Mouse (Mus musculus): Measurements from ENCODE around the gene Abhd16b. TPM values are rescaled to one million over a fixed set of nuclear protein-coding genes. Genes with fewer than 3 reads are reported as not detected.

Abhd16b gene
- polyA plus RNA-seq, 1 experiment from 2014 or later, result 0.12 TPM

DNA sequence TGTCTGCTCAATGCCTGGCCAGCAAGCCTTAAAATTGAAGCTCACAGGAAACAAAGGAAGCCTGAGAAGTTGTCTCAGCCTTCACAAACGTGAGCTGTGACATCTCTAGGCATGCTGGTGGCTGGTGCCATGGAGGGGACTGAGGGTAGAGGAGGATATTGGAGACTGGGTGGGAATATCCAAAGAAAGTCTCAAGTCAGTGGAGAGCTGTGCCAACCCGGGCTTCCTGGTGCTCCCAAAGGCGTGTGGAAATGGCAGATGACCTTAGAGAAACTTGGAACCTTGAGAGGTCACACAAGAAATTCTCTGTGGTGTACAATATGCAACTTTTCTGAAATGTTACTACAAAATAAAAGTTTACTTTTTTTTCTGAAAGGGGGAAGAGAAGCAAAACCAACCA, 27.6 kb upstream of the Abhd16b start:
- 55% methylated on average over 3 of the region's 3 CpGs for WGBS
- H3K9me3 ChIP-seq, result no peaks in the 10 kb centered on the region
- no peaks in the 10 kb centered on the region for H3K27me3 ChIP-seq (replicated peaks)
- no peaks in the 10 kb centered on the region for H3K36me3 ChIP-seq (replicated peaks)
- H3K4me1 ChIP-seq, result peaks cover 3% of the 10 kb centered on the region; the same call in 1 of the 2 replicates
- no peak overlapping the region for H3K4me2 ChIP-seq
- H3K9ac ChIP-seq, result no peak overlapping the region
- no peak overlapping the region for H3K4me3 ChIP-seq
- ATAC-seq (replicated peaks), result no peak
- no peak overlapping the region for H3K27ac ChIP-seq

DNA sequence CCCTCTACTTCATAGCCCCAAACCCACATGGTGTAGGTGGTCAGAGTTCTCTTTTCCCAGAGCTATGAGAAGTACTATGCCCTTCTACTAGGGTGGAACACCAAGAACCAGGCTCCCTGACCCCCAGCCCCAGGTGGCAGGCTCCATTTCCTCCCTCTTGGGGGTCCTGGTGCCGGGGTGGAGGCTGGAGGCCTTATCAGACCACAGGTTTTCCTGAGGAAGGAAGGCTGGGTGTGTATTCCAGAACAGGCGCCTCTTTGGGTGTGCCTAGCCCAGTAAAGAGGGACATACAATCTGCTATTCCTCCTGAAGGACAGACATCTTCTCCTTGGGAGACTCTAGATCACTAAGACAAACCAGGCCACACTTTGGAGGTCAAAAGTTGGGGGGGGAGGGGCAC, 22.7 kb upstream of the Abhd16b start:
- H3K4me3 ChIP-seq, result no peak overlapping the region
- H3K27me3 ChIP-seq (replicated peaks), result no peaks in the 10 kb centered on the region
- no peak overlapping the region for H3K9ac ChIP-seq
- WGBS, result 87% methylated on average over 2 of the region's 2 CpGs
- no peak overlapping the region for H3K27ac ChIP-seq
- no peak for ATAC-seq (replicated peaks)
- no peaks in the 10 kb centered on the region for H3K36me3 ChIP-seq (replicated peaks)
- H3K4me2 ChIP-seq, result no peak overlapping the region
- no peaks in the 10 kb centered on the region for H3K4me1 ChIP-seq
- H3K9me3 ChIP-seq, result no peaks in the 10 kb centered on the region

DNA sequence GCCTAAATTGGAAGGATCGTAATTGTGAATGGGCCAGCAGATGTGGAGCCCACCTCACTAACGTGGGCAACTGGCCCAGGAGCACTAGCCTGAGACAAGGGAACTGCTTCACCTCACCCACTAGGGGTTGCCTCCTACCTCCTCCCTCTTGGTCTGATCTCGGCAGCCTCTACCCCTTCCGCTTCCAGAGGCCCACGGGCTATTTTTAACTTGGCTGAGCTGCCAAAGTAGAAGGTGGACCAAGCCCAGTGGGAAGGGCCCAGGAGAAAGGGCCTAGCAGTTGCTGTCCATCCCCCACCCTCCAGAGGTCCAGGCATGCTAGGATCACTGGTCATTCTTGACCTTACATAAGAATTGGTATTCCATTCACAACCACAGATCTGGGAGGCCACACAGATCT, 21.8 kb upstream of the Abhd16b start:
- H3K4me3 ChIP-seq, result no peak overlapping the region
- H3K4me2 ChIP-seq, result no peak overlapping the region
- ATAC-seq (replicated peaks), result no peak
- H3K27me3 ChIP-seq (replicated peaks), result no peaks in the 10 kb centered on the region
- no peak overlapping the region for H3K9ac ChIP-seq
- H3K36me3 ChIP-seq (replicated peaks), result no peaks in the 10 kb centered on the region
- H3K4me1 ChIP-seq, result no peaks in the 10 kb centered on the region
- no peak overlapping the region for H3K27ac ChIP-seq
- 66% methylated on average over 5 of the region's 5 CpGs for WGBS
- H3K9me3 ChIP-seq, result no peaks in the 10 kb centered on the region

DNA sequence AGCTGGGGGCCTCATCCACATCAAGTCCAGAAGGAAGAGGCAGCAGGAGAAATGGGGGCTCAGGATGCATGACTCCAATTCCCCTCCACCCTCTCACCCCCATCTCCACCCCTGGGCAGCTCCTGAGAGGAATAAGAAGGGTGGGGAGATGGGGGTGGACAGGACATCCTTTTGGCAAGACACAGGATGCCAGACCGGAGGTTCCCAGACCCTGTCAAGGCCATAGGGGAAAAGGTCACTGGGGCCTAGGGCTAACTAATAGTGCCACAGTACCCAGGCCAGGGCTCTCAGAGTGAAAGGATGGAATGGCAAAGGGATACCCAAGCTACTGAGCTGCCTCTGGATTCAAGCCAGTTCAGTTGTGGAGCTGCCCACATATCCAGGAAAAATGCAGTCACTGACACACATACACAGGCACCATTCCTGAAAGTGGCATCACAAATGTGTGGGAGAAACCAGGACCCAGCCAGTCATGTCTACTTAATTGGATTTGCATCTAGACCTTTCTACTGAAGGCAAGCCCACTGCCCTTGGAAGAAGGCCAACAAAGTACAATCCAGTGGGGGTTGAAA, 20.7 kb upstream of the Abhd16b start:
- H3K27ac ChIP-seq, result no peak overlapping the region
- no peaks in the 10 kb centered on the region for H3K36me3 ChIP-seq (replicated peaks)
- H3K4me2 ChIP-seq, result no peak overlapping the region
- no peak overlapping the region for H3K9ac ChIP-seq
- no peaks in the 10 kb centered on the region for H3K9me3 ChIP-seq
- H3K4me1 ChIP-seq, result no peaks in the 10 kb centered on the region
- no peak overlapping the region for H3K4me3 ChIP-seq
- WGBS, result 81% methylated on average over 1 of the region's 1 CpGs
- no peak for ATAC-seq (replicated peaks)
- H3K27me3 ChIP-seq (replicated peaks), result no peaks in the 10 kb centered on the region

DNA sequence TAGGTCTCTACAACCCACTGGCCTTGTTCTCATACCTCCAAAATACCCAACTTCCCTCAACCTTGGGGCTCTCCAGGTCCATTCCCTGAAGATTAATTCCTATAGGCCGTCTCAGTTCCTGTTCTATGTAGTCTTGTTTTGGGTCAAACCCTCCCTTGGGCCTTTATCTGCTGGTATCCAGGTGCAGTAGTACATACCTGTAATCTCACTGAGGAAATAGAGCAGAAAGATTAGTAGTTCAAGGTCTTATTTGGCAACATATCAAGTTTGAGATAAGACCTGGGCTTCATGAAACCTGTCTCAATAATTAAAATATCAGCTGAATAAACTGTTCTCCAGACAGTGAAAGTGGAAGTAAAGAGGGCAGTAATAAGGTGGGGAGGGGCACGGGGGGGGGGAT, 9.9 kb upstream of the Abhd16b start:
- H3K27me3 ChIP-seq (replicated peaks), result no peaks in the 10 kb centered on the region
- H3K4me2 ChIP-seq, result no peak overlapping the region
- no peaks in the 10 kb centered on the region for H3K36me3 ChIP-seq (replicated peaks)
- no peak overlapping the region for H3K4me3 ChIP-seq
- ATAC-seq (replicated peaks), result no peak
- no peak overlapping the region for H3K27ac ChIP-seq
- H3K9ac ChIP-seq, result no peak overlapping the region
- H3K9me3 ChIP-seq, result no peaks in the 10 kb centered on the region
- WGBS, result 56% methylated on average over 2 of the region's 2 CpGs
- H3K4me1 ChIP-seq, result no peaks in the 10 kb centered on the region

DNA sequence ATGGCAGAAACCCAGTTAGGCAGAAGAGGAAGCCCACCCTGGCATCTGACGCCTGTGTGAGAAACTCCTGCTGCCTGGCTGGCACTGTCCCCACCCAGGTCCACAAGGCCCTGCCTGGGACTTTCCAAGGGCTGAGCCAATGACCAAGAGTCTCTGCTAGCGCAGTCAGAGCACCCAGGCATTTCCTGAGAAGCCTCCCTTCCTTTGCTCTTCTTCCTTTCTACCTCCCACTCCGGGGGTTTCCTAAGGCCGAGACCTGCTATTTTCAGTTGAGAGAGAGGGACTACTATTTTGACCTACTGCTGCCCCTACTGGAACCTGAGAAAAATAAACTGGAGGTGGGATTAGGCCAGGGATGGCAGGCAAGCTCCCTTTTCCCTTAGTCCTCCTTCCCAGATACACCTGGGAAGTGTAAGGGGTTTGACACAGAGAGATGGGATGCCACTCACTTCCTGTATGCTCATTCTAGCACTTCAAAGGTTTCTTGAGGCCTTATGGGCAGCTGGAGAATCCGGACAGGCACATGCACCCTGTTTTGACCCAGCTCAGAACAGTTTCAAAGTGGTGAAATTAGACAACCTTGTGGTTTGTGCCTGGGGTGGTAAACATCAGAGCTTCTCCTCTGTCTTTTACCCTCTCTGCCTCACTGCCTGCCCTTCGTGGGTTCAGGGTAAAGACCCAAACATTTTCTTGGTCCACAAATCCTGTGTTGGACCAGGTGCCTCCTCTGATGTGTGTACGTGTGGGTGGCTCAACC, 9.3 kb upstream of the Abhd16b start:
- no peaks in the 10 kb centered on the region for H3K27me3 ChIP-seq (replicated peaks)
- no peak overlapping the region for H3K4me3 ChIP-seq
- 30% methylated on average over 7 of the region's 7 CpGs for WGBS
- no peak overlapping the region for H3K9ac ChIP-seq
- no peaks in the 10 kb centered on the region for H3K36me3 ChIP-seq (replicated peaks)
- H3K27ac ChIP-seq, result no peak overlapping the region
- ATAC-seq (replicated peaks), result no peak
- H3K4me1 ChIP-seq, result no peaks in the 10 kb centered on the region
- no peak overlapping the region for H3K4me2 ChIP-seq
- no peaks in the 10 kb centered on the region for H3K9me3 ChIP-seq

DNA sequence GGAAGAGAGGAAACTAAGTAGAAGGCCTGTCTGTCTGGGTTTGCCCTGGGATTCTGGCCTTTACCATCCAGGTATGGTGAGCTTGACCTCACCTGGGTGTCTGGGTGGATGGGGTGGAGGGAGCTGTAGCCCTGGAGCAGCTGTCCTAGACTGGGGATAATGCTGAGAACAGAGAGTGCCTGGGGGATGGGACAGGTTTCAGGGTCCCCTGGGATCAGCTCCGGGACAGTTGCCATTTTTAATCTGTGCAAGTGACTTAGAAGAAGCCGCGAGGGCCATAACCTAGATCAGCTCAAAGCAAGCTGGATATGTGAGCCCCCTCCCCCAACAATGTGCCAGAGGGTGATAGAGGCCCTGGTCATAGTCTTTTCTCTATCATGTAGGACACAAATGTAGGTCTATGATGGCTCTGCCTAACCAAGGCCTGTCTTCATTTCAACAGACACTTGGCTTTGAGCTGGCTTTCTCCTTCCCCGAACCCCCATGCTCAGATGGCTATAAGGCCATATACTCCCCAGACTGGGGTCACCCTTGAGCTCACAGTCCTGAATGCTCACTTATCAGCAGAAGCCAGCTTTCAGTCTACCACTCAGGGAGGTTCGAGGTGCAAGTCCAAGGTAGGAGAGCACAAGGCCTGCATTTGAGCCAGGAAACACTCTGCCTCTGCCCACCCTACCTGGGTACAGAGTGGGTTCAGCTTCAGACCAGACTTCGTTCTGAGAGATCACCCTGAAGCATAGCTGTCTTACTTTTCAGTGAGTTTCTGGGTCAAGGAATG, 8.4 kb upstream of the Abhd16b start:
- no peak for ATAC-seq (replicated peaks)
- 74% methylated on average over 6 of the region's 6 CpGs for WGBS

DNA sequence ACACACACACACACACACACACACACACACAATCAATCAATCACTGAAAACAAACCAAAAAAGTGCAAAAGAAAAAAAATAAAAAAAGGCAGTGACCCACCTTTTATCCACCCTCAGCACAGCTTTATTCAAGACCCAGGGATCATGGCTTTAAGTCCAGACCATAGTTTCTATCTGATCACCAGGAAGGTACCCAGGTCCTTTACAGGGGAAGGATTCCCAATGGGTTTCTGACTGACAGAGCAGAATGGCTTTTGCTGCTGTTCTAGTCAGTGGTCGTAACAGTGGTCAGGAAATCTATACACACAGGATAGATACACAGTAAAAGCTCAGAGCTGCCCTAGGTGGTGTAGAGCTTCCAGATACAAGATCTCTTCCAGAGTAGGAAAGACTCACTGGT, 7.3 kb upstream of the Abhd16b start:
- no peak for ATAC-seq (replicated peaks)
- Histone ChIP-seq H3K4me3 (no peak overlapping the region), H3K27ac (no peak overlapping the region), H3K9ac (no peak overlapping the region), H3K9me3 (no peaks in the 10 kb centered on the region), H3K36me3 (replicated peaks) (no peaks in the 10 kb centered on the region), H3K27me3 (replicated peaks) (no peaks in the 10 kb centered on the region), H3K4me1 (no peaks in the 10 kb centered on the region), H3K4me2 (no peak overlapping the region)
- 15% methylated on average over 1 of the region's 1 CpGs for WGBS

More for the DNA sequence above, 8.4 kb upstream of the Abhd16b start:
- Histone ChIP-seq H3K9ac (no peak overlapping the region), H3K4me2 (no peak overlapping the region), H3K36me3 (replicated peaks) (no peaks in the 10 kb centered on the region), H3K27ac (no peak overlapping the region), H3K9me3 (no peaks in the 10 kb centered on the region), H3K4me3 (no peak overlapping the region), H3K27me3 (replicated peaks) (no peaks in the 10 kb centered on the region), H3K4me1 (no peaks in the 10 kb centered on the region)

DNA sequence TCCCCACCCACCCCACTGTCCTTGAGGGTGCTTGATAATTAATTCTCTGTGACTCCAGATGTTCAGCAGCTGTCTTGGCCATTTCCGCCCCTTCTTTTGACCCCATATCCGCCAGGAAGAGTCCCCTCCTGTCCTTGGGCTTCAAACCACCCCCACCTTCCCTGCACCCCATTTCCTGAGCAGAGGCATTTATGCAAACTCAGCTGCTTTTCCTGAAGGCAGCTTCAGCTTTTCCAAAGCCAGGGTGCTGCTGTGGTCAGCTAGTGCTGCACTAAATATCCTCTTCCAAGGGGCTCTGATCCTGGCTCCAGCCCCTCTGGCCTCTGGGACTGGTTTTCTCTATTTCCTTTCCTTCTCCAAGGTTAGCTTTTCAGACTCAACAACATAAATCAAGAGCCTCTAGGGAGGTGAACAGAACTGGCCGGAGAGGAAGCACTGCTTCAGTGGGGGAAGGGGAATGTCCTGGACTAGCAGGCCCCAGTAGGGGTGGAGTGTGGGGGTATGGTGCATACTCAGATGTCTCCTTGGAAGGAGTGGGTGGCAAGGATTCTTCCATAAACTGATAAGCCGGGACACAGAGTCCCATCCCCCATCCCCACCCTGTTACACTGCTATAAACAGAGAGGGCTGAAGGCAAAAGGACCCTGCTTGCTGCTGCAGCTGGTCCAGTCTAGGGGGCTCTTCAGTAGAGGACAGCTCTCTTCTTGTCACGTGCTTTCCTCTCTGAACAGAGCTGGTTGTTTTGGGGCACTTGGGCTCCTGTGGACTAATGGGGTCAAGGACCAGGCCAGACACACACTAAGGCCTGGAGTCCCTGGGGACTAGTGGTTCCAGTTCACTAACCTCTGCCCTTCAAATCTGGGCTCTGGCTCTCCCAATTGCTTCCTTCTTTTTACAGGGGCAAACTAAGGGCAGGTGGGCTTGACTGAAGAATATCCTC, 5.4 kb upstream of the Abhd16b start:
- WGBS, result 32% methylated on average over 5 of the region's 5 CpGs
- no peak overlapping the region for H3K4me3 ChIP-seq

DNA sequence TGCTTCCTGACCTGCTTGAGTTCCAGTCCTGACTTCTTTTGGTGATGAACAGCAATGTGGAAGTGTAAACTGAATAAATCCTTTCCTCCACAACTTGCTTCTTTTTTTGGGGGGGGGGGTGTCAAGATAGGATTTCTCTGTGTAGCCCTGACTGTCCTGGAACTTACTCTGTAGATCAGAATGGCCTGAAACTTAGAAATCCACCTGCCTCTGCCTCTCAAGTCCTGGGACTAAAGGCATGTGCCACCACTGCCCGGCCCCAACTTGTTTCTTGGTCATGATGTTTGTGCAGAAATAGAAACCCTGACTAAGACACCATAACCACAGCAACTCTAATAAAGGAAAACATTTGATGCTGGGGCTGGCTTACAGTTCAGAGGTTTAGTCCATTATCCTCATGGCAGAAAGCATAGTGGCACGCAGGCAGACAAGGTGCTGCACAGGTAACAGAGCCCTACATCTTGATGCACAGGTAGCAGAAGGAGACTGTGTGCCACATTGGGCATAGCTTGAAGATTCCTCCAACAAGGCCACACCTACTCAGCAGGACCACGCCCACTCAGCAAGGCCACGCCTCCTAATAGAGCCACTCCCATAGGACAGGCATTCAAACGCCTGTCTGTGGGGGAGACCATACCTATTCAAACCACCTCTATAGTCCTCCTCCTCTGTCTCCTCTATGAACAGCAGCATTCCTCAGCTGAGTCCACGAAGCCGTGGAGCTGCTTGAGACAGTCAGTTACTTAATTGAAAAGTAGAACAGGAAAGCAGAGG, 1.4 kb upstream of the Abhd16b start:
- Histone ChIP-seq H3K36me3 (replicated peaks) (no peaks in the 10 kb centered on the region), H3K4me1 (peaks cover 4% of the 10 kb centered on the region), H3K9me3 (no peaks in the 10 kb centered on the region), H3K27ac (no peak overlapping the region), H3K4me2 (no peak overlapping the region), H3K4me3 (no peak overlapping the region), H3K9ac (no peak overlapping the region), H3K27me3 (replicated peaks) (no peaks in the 10 kb centered on the region)
- 28% methylated on average over 7 of the region's 7 CpGs for WGBS
- no peak for ATAC-seq (replicated peaks)

More for the DNA sequence above, 5.4 kb upstream of the Abhd16b start:
- no peak overlapping the region for H3K27ac ChIP-seq
- no peaks in the 10 kb centered on the region for H3K36me3 ChIP-seq (replicated peaks)
- H3K27me3 ChIP-seq (replicated peaks), result no peaks in the 10 kb centered on the region
- no peaks in the 10 kb centered on the region for H3K4me1 ChIP-seq
- H3K4me2 ChIP-seq, result no peak overlapping the region
- no peaks in the 10 kb centered on the region for H3K9me3 ChIP-seq
- no peak for ATAC-seq (replicated peaks)
- H3K9ac ChIP-seq, result no peak overlapping the region

DNA sequence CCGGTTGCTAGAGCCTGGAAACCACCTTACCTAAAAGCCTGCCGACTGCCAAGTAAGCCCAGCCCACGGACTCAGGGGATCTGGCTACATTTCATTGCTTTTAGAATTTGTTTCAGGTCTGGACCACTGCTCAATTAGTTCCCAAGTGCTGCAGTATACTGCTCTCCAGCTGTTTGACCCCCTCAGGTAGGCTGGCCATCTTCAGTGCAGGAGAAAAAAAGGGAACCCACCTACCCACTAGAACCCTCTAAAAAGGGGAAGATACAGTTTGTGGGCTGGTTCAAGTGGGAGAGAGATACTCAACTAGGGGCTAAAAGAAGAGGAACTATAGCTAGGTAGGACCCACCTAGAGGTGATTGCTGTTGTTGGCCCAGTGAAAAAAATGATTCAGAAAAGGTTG, 800 bp upstream of the Abhd16b start:
- WGBS, result 53% methylated on average over 3 of the region's 3 CpGs
- peaks cover 4% of the 10 kb centered on the region for H3K4me1 ChIP-seq
- ATAC-seq (replicated peaks), result no peak
- H3K36me3 ChIP-seq (replicated peaks), result no peaks in the 10 kb centered on the region
- H3K27me3 ChIP-seq (replicated peaks), result no peaks in the 10 kb centered on the region
- no peak overlapping the region for H3K4me3 ChIP-seq
- H3K9ac ChIP-seq, result no peak overlapping the region
- H3K27ac ChIP-seq, result no peak overlapping the region
- no peaks in the 10 kb centered on the region for H3K9me3 ChIP-seq
- no peak overlapping the region for H3K4me2 ChIP-seq
